Mouse (Mus musculus): ENCODE measurements around the gene Rbm45.

- no peak for TF ChIP-seq CTCF (IDR thresholded peaks at IDR 0.05; ENCODE audit: low read depth)
- no peak for TF ChIP-seq EP300 (IDR thresholded peaks at IDR 0.05; ENCODE audit: low read depth)
Observed at GRCm38 (mm10) chr2:76378646-76379045, 8.9 kb downstream of the Rbm45 start.
